Comparison of ENCODE assay signal across 8 mouse cellular contexts in genomic region chr4:129624281-129625028, GRCm38 (mm10). TPM values are rescaled to one million over a fixed set of nuclear protein-coding genes. Genes with fewer than 3 reads are reported as not detected.
DNase-seq lines count a peak whose midpoint lies in the region; ATAC-seq lines count a peak whose summit lies in the region.

No protein-coding gene starts in this region.

- peak overlapping the region; percentile 88 for H3K4me2 ChIP-seq in heart, embryonic 13.5 days
- H3K4me2 ChIP-seq in liver, embryonic 12.5 days, result peak overlapping the region; percentile 88
- peak overlapping the region; percentile 75 for H3K4me2 ChIP-seq in stomach, embryonic 15.5 days

- WGBS in heart, embryonic 13.5 days, result under 1% methylated on average over 18 of the region's 18 CpGs
- WGBS in liver, embryonic 12.5 days (ENCODE audit: insufficient replicate concordance), result 2% methylated on average over 18 of the region's 18 CpGs
- WGBS in stomach, embryonic 15.5 days, result under 1% methylated on average over 18 of the region's 18 CpGs

- peaks cover 17% of the 10 kb centered on the region for H3K4me1 ChIP-seq in brown adipose tissue, adult 24 weeks (ENCODE audit: control insufficient read depth, insufficient read depth, insufficient read length, low read length)
- peaks cover 36% of the 10 kb centered on the region for H3K4me1 ChIP-seq in heart, embryonic 13.5 days
- H3K4me1 ChIP-seq in liver, embryonic 12.5 days, result peaks cover 56% of the 10 kb centered on the region
- peaks cover 30% of the 10 kb centered on the region for H3K4me1 ChIP-seq in stomach, embryonic 15.5 days

- peak overlapping the region; percentile 92 for H3K9ac ChIP-seq in heart, embryonic 13.5 days
- H3K9ac ChIP-seq in liver, embryonic 12.5 days, result peak overlapping the region; percentile 74
- H3K9ac ChIP-seq in stomach, embryonic 15.5 days, result peak overlapping the region; percentile 37; the same call in 1 of the 2 replicates

- DNase-seq in CD8-positive naive resting alpha-beta T cell, adult 2 months (ENCODE audit: low read depth in 2 of 2, low spot score in 2 of 2), result peak; percentile 81 to 84
- DNase-seq in kidney, postnatal 10 days, result peak; percentile 88
- peak; percentile 94 for DNase-seq in naive thymus-derived CD4-positive, alpha-beta T cell, adult 2 months (ENCODE audit: low read depth)

- peak overlapping the region; percentile 98 for H3K4me3 ChIP-seq in brown adipose tissue, adult 24 weeks (ENCODE audit: insufficient read depth, low read depth, low read length)
- peak overlapping the region; percentile 78 for H3K4me3 ChIP-seq in heart, embryonic 13.5 days
- H3K4me3 ChIP-seq in liver, embryonic 12.5 days, result peak overlapping the region; percentile 69
- H3K4me3 ChIP-seq in stomach, embryonic 15.5 days (replicated peaks), result peak overlapping the region; percentile 66

- H3K36me3 ChIP-seq in heart, embryonic 13.5 days, result peaks cover 37% of the 10 kb centered on the region
- peaks cover 35% of the 10 kb centered on the region for H3K36me3 ChIP-seq in liver, embryonic 12.5 days
- H3K36me3 ChIP-seq in stomach, embryonic 15.5 days, result peaks cover 24% of the 10 kb centered on the region

- peak overlapping the region; percentile 84 for H3K27ac ChIP-seq in brown adipose tissue, adult 24 weeks (replicated peaks; ENCODE audit: low read depth, low read length)
- peak overlapping the region; percentile 90 for H3K27ac ChIP-seq in heart, embryonic 13.5 days (replicated peaks)
- H3K27ac ChIP-seq in liver, embryonic 12.5 days, result peak overlapping the region; percentile 79
- peak overlapping the region; percentile 90 for H3K27ac ChIP-seq in stomach, embryonic 15.5 days

- H3K27me3 ChIP-seq in heart, embryonic 13.5 days (replicated peaks), result no peaks in the 10 kb centered on the region
- H3K27me3 ChIP-seq in liver, embryonic 12.5 days (replicated peaks), result no peaks in the 10 kb centered on the region
- H3K27me3 ChIP-seq in stomach, embryonic 15.5 days (replicated peaks), result no peaks in the 10 kb centered on the region

- ATAC-seq in erythroid progenitor cell, adult 5-6 weeks (replicated peaks; ENCODE audit: low FRiP score, poor library complexity, severe bottlenecking), result peak; percentile 96
- ATAC-seq in heart, embryonic 13.5 days (ENCODE audit: extremely low read depth, insufficient number of reproducible peaks, low FRiP score, low TSS enrichment), result peak; percentile 81
- peak; percentile 95 for ATAC-seq in liver, embryonic 12.5 days
- ATAC-seq in stomach, embryonic 15.5 days (ENCODE audit: insufficient read depth, low FRiP score, low read depth), result peak; percentile 91

- H3K9me3 ChIP-seq in heart, embryonic 13.5 days, result no peaks in the 10 kb centered on the region
- H3K9me3 ChIP-seq in liver, embryonic 12.5 days (replicated peaks), result no peaks in the 10 kb centered on the region
- H3K9me3 ChIP-seq in stomach, embryonic 15.5 days, result no peaks in the 10 kb centered on the region

RNA-seq across cellular contexts. Expression of gene Ccdc28b, which starts 0.7 kb away (rescaled TPM):
- polyA plus RNA-seq in brown adipose tissue, adult 24 weeks (2012; ENCODE audit: insufficient read depth, insufficient read length, missing spikeins), result 59.5 and 76.0 TPM in 2 replicates
- 21.6 and 23.1 TPM in 2 replicates for total RNA-seq in erythroid progenitor cell, adult 5-6 weeks (2015; ENCODE audit: low replicate concordance)
- total RNA-seq in erythroid progenitor cell, adult 5-6 weeks (2017; ENCODE audit: low replicate concordance), result 2.7 and 13.2 TPM in 2 replicates
- polyA plus RNA-seq in heart, embryonic 13.5 days (2015; fragmentation: Nextera tagmentation; extraction: Ambion mirVana), result 41.1 and 46.1 TPM in 2 replicates
- 16.6 and 19.9 TPM in 2 replicates for polyA plus RNA-seq in liver, embryonic 12.5 days (2016; fragmentation: Nextera tagmentation; extraction: Ambion mirVana)
- 46.5 and 48.5 TPM in 2 replicates for polyA plus RNA-seq in stomach, embryonic 15.5 days (2015; fragmentation: Nextera tagmentation; extraction: Ambion mirVana)

RNA-seq across cellular contexts. Expression of gene Iqcc, which starts 5.6 kb away (rescaled TPM):
- 14.3 and 14.6 TPM in 2 replicates for polyA plus RNA-seq in brown adipose tissue, adult 24 weeks (2012; ENCODE audit: insufficient read depth, insufficient read length, missing spikeins)
- 4.3 and 14.3 TPM in 2 replicates for total RNA-seq in erythroid progenitor cell, adult 5-6 weeks (2015; ENCODE audit: low replicate concordance)
- total RNA-seq in erythroid progenitor cell, adult 5-6 weeks (2017; ENCODE audit: low replicate concordance), result 4.0 and 10.7 TPM in 2 replicates
- polyA plus RNA-seq in heart, embryonic 13.5 days (2015; fragmentation: Nextera tagmentation; extraction: Ambion mirVana), result 20.4 and 23.6 TPM in 2 replicates
- polyA plus RNA-seq in liver, embryonic 12.5 days (2016; fragmentation: Nextera tagmentation; extraction: Ambion mirVana), result 14.7 and 16.5 TPM in 2 replicates
- 25.0 and 29.5 TPM in 2 replicates for polyA plus RNA-seq in stomach, embryonic 15.5 days (2015; fragmentation: Nextera tagmentation; extraction: Ambion mirVana)

RNA-seq across cellular contexts. Expression of gene Dcdc2b, which starts 10.4 kb away (rescaled TPM):
- polyA plus RNA-seq in brown adipose tissue, adult 24 weeks (2012; ENCODE audit: insufficient read depth, insufficient read length, missing spikeins), result 1.3 TPM in 1 of 2 replicates, not detected in the other
- total RNA-seq in erythroid progenitor cell, adult 5-6 weeks (2015; ENCODE audit: low replicate concordance), result 2.9 TPM in 1 of 2 replicates, not detected in the other
- 3.7 TPM in 1 of 2 replicates, not detected in the other for total RNA-seq in erythroid progenitor cell, adult 5-6 weeks (2017; ENCODE audit: low replicate concordance)
- polyA plus RNA-seq in heart, embryonic 13.5 days (2015; fragmentation: Nextera tagmentation; extraction: Ambion mirVana), result 1.3 and 1.6 TPM in 2 replicates
- 0.51 and 1.3 TPM in 2 replicates for polyA plus RNA-seq in liver, embryonic 12.5 days (2016; fragmentation: Nextera tagmentation; extraction: Ambion mirVana)
- 1.7 and 2.4 TPM in 2 replicates for polyA plus RNA-seq in stomach, embryonic 15.5 days (2015; fragmentation: Nextera tagmentation; extraction: Ambion mirVana)

RNA-seq across cellular contexts. Expression of gene Txlna, which starts 16.4 kb away (rescaled TPM):
- 13.5 and 15.8 TPM in 2 replicates for polyA plus RNA-seq in brown adipose tissue, adult 24 weeks (2012; ENCODE audit: insufficient read depth, insufficient read length, missing spikeins)
- total RNA-seq in erythroid progenitor cell, adult 5-6 weeks (2015; ENCODE audit: low replicate concordance), result 8.4 and 9.7 TPM in 2 replicates
- total RNA-seq in erythroid progenitor cell, adult 5-6 weeks (2017; ENCODE audit: low replicate concordance), result 20.7 and 35.0 TPM in 2 replicates
- 47.5 and 49.4 TPM in 2 replicates for polyA plus RNA-seq in heart, embryonic 13.5 days (2015; fragmentation: Nextera tagmentation; extraction: Ambion mirVana)
- polyA plus RNA-seq in liver, embryonic 12.5 days (2016; fragmentation: Nextera tagmentation; extraction: Ambion mirVana), result 45.4 and 45.7 TPM in 2 replicates
- 63.0 and 66.1 TPM in 2 replicates for polyA plus RNA-seq in stomach, embryonic 15.5 days (2015; fragmentation: Nextera tagmentation; extraction: Ambion mirVana)

RNA-seq across cellular contexts. Expression of gene Tmem234, which starts 24.0 kb away (rescaled TPM):
- 84.4 and 96.6 TPM in 2 replicates for polyA plus RNA-seq in brown adipose tissue, adult 24 weeks (2012; ENCODE audit: insufficient read depth, insufficient read length, missing spikeins)
- total RNA-seq in erythroid progenitor cell, adult 5-6 weeks (2015; ENCODE audit: low replicate concordance), result 113 and 124 TPM in 2 replicates
- total RNA-seq in erythroid progenitor cell, adult 5-6 weeks (2017; ENCODE audit: low replicate concordance), result 96.7 and 118 TPM in 2 replicates
- polyA plus RNA-seq in heart, embryonic 13.5 days (2015; fragmentation: Nextera tagmentation; extraction: Ambion mirVana), result 160 and 179 TPM in 2 replicates
- polyA plus RNA-seq in liver, embryonic 12.5 days (2016; fragmentation: Nextera tagmentation; extraction: Ambion mirVana), result 147 and 159 TPM in 2 replicates
- 194 and 200 TPM in 2 replicates for polyA plus RNA-seq in stomach, embryonic 15.5 days (2015; fragmentation: Nextera tagmentation; extraction: Ambion mirVana)

Comparison
In these comparisons a context has a peak if more than half of its experiments do, and no peak if none do; other contexts are left out.
1. Peak in every context shown above with its lines: DNase-seq, ATAC-seq, H3K4me3 ChIP-seq and H3K27ac ChIP-seq.
2. H3K9ac ChIP-seq: peak in every context shown above with its lines; median percentile 92 in heart, embryonic 13.5 days; 74 in liver, embryonic 12.5 days; 37 in stomach, embryonic 15.5 days.